Mouse (Mus musculus): ENCODE results near the gene Prkag2.
A peak's percentile ranks its signal among the peaks of the same experiment; 100 is the strongest.

The Prkag2 gene

GRCm38 (mm10) chr5:24970552-24971275 lies 129.7 kb downstream of the Prkag2 start:
- no peak for DNase-seq (ENCODE audit: extremely low read depth, low read depth)

GRCm38 (mm10) chr5:24969241-24969880 lies 131.1 kb downstream of the Prkag2 start:
- DNase-seq (ENCODE audit: extremely low read depth, low read depth) = no peak

GRCm38 (mm10) chr5:24968792-24969191 lies 131.7 kb downstream of the Prkag2 start:
- DNase-seq (ENCODE audit: extremely low read depth, low read depth) = peak; percentile 77

GRCm38 (mm10) chr5:24967898-24968535 lies 132.4 kb downstream of the Prkag2 start:
- DNase-seq (ENCODE audit: extremely low read depth, low read depth) = peak; percentile 73

GRCm38 (mm10) chr5:24963776-24964175 lies 136.7 kb downstream of the Prkag2 start:
- DNase-seq (ENCODE audit: extremely low read depth, low read depth) = no peak

GRCm38 (mm10) chr5:24960791-24961190 lies 139.7 kb downstream of the Prkag2 start:
- DNase-seq (ENCODE audit: extremely low read depth, low read depth) = no peak

GRCm38 (mm10) chr5:24959758-24960157 lies 140.7 kb downstream of the Prkag2 start:
- no peak for DNase-seq (ENCODE audit: extremely low read depth, low read depth)

- no peak for DNase-seq (ENCODE audit: extremely low read depth, low read depth)
These were observed 141.8 kb downstream of the Prkag2 start for GRCm38 (mm10) chr5:24958596-24958995.

GRCm38 (mm10) chr5:24956891-24957290 lies 143.6 kb downstream of the Prkag2 start:
- no peak for DNase-seq (ENCODE audit: extremely low read depth, low read depth)

GRCm38 (mm10) chr5:24952842-24953741 lies 147.3 kb downstream of the Prkag2 start:
- DNase-seq (ENCODE audit: extremely low read depth, low read depth) = no peak

GRCm38 (mm10) chr5:24952212-24952611 lies 148.2 kb downstream of the Prkag2 start:
- DNase-seq (ENCODE audit: extremely low read depth, low read depth) = no peak

- no peak for DNase-seq (ENCODE audit: extremely low read depth, low read depth)
These were observed 149.4 kb downstream of the Prkag2 start for GRCm38 (mm10) chr5:24950891-24951574.

GRCm38 (mm10) chr5:24950039-24950438 lies 150.4 kb downstream of the Prkag2 start:
- no peak for DNase-seq (ENCODE audit: extremely low read depth, low read depth)

- DNase-seq (ENCODE audit: extremely low read depth, low read depth) = no peak
These were observed 162.2 kb downstream of the Prkag2 start for GRCm38 (mm10) chr5:24938046-24938822.

GRCm38 (mm10) chr5:24936451-24936850 lies 164.0 kb downstream of the Prkag2 start:
- DNase-seq (ENCODE audit: extremely low read depth, low read depth) = no peak

GRCm38 (mm10) chr5:24935446-24935845 lies 165.0 kb downstream of the Prkag2 start:
- no peak for DNase-seq (ENCODE audit: extremely low read depth, low read depth)

- no peak for DNase-seq (ENCODE audit: extremely low read depth, low read depth)
These were observed 166.7 kb downstream of the Prkag2 start for GRCm38 (mm10) chr5:24933760-24934159.

- DNase-seq (ENCODE audit: extremely low read depth, low read depth) = no peak
These were observed 168.8 kb downstream of the Prkag2 start for GRCm38 (mm10) chr5:24931578-24932185.

GRCm38 (mm10) chr5:24930831-24931577 lies 169.4 kb downstream of the Prkag2 start:
- DNase-seq (ENCODE audit: extremely low read depth, low read depth) = no peak

Data from MEL-GATA-1-ER (cell line).